Mouse (Mus musculus): ENCODE results near the gene Gm40193. TPM values are rescaled to one million over a fixed set of nuclear protein-coding genes. Genes with fewer than 3 reads are reported as not detected.
A peak's percentile ranks its signal among the peaks of the same experiment; 100 is the strongest.

Gm40193 gene
- polyA plus RNA-seq, 1 experiment, result not detected

- Histone ChIP-seq H3K4me1 (ENCODE audit: control insufficient read depth, insufficient read depth, low read length) (peaks cover 8% of the 10 kb centered on the region), H3K27ac (ENCODE audit: insufficient read depth, low read depth, low read length) (no peak within 1 kb of the TSS), H3K4me3 (ENCODE audit: insufficient read depth, low read depth, low read length) (no peak within 1 kb of the TSS)
- 89% methylated on average over 7 of the region's 7 CpGs for WGBS
- TF ChIP-seq POLR2A (IDR thresholded peaks at IDR 0.05; ENCODE audit: insufficient read depth, low read depth, low read length), result no peak
Measured at GRCm38 (mm10) chr11:70514288-70514687, 18.5 kb downstream of the Gm40193 start, which contains the start of gene Vmo1. Vmo1 (minus strand) TSS chr11:70514616.

DNA sequence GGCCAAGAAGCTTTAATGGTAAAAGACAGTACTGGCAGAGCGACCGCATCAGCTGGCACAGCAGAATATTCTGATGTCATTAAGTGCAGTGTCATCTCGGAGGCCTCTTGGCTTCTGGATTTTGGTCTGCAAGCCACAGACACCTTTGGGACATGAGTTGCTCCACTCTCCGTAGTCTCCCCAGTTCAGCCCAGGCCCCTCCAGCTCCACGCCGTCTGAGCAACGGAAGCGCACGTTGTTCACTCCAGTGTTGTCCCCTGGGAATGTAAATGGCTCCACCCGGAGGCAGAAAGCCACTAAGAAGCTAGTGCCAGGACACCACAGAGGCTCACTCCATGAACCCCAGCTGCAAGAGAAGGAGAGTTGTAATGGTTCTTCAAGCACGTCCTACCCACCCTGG lies 19.2 kb downstream of the Gm40193 start:
- 54% methylated on average over 11 of the region's 11 CpGs for WGBS
- Histone ChIP-seq H3K27ac (ENCODE audit: insufficient read depth, low read depth, low read length) (no peak overlapping the region), H3K4me1 (ENCODE audit: control insufficient read depth, insufficient read depth, low read length) (peaks cover 8% of the 10 kb centered on the region), H3K4me3 (ENCODE audit: insufficient read depth, low read depth, low read length) (no peak overlapping the region)
- no peak for TF ChIP-seq POLR2A (IDR thresholded peaks at IDR 0.05; ENCODE audit: insufficient read depth, low read depth, low read length)
- no peak for TF ChIP-seq CTCF (IDR thresholded peaks at IDR 0.05; ENCODE audit: insufficient read depth, low read depth, low read length)

GRCm38 (mm10) chr11:70512709-70513342 lies 19.9 kb downstream of the Gm40193 start:
- no peak overlapping the region for H3K27ac ChIP-seq (ENCODE audit: insufficient read depth, low read depth, low read length)
- peaks cover 8% of the 10 kb centered on the region for H3K4me1 ChIP-seq (ENCODE audit: control insufficient read depth, insufficient read depth, low read length)
- TF ChIP-seq POLR2A (IDR thresholded peaks at IDR 0.05; ENCODE audit: insufficient read depth, low read depth, low read length) (no peak), CTCF (IDR thresholded peaks at IDR 0.05; ENCODE audit: insufficient read depth, low read depth, low read length) (no peak)
- H3K4me3 ChIP-seq (ENCODE audit: insufficient read depth, low read depth, low read length), result no peak overlapping the region
- WGBS, result 68% methylated on average over 7 of the region's 7 CpGs

DNA sequence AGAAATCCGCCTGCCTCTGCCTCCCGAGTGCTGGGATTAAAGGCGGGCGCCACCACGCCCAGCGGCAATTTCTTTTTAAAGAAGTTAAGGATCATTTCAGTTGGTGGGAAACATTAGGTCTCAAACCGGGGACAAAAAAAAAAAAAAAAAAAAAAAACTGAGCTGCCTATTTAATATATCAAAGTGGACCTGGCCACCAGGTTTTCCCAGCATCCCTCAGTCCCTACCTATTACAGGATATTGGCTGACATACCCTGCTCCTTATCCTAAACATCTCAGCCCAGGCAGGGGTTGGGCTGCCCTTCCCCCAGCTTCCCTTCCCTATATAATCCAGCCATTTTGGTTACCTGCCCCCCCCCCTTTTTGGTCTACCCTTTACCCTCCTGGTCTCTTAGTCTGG lies 20.9 kb downstream of the Gm40193 start:
- peaks cover 8% of the 10 kb centered on the region for H3K4me1 ChIP-seq (ENCODE audit: control insufficient read depth, insufficient read depth, low read length)
- TF ChIP-seq POLR2A (IDR thresholded peaks at IDR 0.05; ENCODE audit: insufficient read depth, low read depth, low read length) (no peak), CTCF (IDR thresholded peaks at IDR 0.05; ENCODE audit: insufficient read depth, low read depth, low read length) (no peak)
- WGBS, result 88% methylated on average over 7 of the region's 7 CpGs

DNA sequence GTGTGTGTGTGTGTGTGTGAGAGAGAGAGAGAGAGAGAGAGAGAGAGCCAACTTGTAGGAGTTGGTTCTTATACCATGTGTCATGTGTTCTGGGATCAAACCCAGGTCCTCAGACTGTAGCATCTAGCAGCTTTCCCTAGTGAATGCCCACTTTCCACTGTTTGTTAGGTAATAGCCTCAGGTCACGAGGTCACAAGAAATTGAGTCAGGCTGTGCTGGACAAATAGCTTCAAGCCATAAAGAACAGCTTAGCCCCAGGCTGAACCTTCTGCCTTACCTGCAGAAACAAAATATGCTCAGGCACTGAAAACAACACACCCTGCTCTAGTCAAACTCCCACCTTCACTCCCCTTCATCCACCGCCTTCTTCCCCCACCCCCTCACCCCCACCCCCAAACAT lies 21.5 kb downstream of the Gm40193 start:
- TF ChIP-seq CTCF (IDR thresholded peaks at IDR 0.05; ENCODE audit: insufficient read depth, low read depth, low read length) (no peak), POLR2A (IDR thresholded peaks at IDR 0.05; ENCODE audit: insufficient read depth, low read depth, low read length) (no peak)
- no peak overlapping the region for H3K27ac ChIP-seq (ENCODE audit: insufficient read depth, low read depth, low read length)
- no peak overlapping the region for H3K4me3 ChIP-seq (ENCODE audit: insufficient read depth, low read depth, low read length)
- peaks cover 8% of the 10 kb centered on the region for H3K4me1 ChIP-seq (ENCODE audit: control insufficient read depth, insufficient read depth, low read length)
- 57% methylated on average over 2 of the region's 2 CpGs for WGBS

More for the DNA sequence above, 20.9 kb downstream of the Gm40193 start:
- no peak overlapping the region for H3K4me3 ChIP-seq (ENCODE audit: insufficient read depth, low read depth, low read length)
- no peak overlapping the region for H3K27ac ChIP-seq (ENCODE audit: insufficient read depth, low read depth, low read length)

- Histone ChIP-seq H3K4me3 (ENCODE audit: insufficient read depth, low read depth, low read length) (peak overlapping the region; percentile 27), H3K27ac (ENCODE audit: insufficient read depth, low read depth, low read length) (no peak overlapping the region), H3K4me1 (ENCODE audit: control insufficient read depth, insufficient read depth, low read length) (peaks cover 8% of the 10 kb centered on the region)
- TF ChIP-seq CTCF (IDR thresholded peaks at IDR 0.05; ENCODE audit: insufficient read depth, low read depth, low read length), result peak; percentile 65
- no peak for TF ChIP-seq POLR2A (IDR thresholded peaks at IDR 0.05; ENCODE audit: insufficient read depth, low read depth, low read length)
- 9% methylated on average over 19 of the region's 19 CpGs for WGBS
Measured at GRCm38 (mm10) chr11:70509753-70510564, 22.8 kb downstream of the Gm40193 start.

DNA sequence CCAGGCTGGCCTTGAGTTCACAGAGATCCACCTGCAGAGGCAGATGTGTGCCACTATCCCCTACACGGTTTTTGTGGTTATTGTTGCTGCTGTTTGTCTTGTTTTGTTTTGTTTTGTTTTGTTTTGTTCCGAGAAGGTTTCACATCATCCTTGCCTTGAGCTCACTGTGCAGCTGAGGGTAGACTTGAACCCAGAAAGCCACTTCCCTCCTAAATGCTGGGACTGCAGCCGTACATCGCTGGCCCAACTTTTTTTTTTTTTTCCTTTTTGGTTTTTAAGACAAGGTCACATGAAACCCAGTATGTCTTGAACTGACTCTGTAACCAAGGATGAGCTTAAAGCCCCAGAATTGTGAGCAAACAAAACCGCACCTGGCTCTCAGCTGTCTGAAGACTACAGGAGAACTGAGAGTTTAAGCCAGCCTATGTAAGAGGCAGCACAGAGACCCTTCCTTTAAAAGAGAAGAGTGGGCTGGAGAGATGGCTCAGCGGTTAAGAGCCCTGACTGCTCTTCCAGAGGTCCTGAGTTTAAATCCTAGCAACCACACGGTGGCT lies 25.7 kb downstream of the Gm40193 start:
- Histone ChIP-seq H3K27ac (ENCODE audit: insufficient read depth, low read depth, low read length) (no peak overlapping the region), H3K4me1 (ENCODE audit: control insufficient read depth, insufficient read depth, low read length) (peaks cover 6% of the 10 kb centered on the region), H3K4me3 (ENCODE audit: insufficient read depth, low read depth, low read length) (no peak overlapping the region)
- TF ChIP-seq POLR2A (IDR thresholded peaks at IDR 0.05; ENCODE audit: insufficient read depth, low read depth, low read length) (no peak), CTCF (IDR thresholded peaks at IDR 0.05; ENCODE audit: insufficient read depth, low read depth, low read length) (no peak)
- WGBS, result 79% methylated on average over 7 of the region's 7 CpGs

DNA sequence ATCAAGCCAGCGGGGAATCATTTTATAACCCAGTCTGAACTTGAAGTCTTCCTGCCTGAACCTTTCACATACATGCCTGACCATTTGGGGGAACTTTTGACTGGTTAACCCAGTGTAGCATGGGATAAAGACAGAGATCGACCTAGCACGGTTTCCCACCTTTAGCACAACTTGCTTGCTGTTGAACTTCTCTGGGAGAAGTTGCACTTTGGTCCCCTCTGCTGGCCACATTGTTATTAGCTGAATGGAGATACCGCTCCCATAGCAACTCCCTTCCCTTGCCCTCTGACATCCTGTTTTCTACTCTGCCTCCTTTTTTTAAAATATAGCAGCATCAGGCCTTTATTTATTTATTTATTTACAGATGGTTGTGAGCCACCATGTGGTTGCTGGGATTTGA lies 26.4 kb downstream of the Gm40193 start:
- WGBS, result 23% methylated on average over 4 of the region's 4 CpGs
- no peak overlapping the region for H3K27ac ChIP-seq (ENCODE audit: insufficient read depth, low read depth, low read length)
- peaks cover 6% of the 10 kb centered on the region for H3K4me1 ChIP-seq (ENCODE audit: control insufficient read depth, insufficient read depth, low read length)
- H3K4me3 ChIP-seq (ENCODE audit: insufficient read depth, low read depth, low read length), result no peak overlapping the region
- no peak for TF ChIP-seq POLR2A (IDR thresholded peaks at IDR 0.05; ENCODE audit: insufficient read depth, low read depth, low read length)

DNA sequence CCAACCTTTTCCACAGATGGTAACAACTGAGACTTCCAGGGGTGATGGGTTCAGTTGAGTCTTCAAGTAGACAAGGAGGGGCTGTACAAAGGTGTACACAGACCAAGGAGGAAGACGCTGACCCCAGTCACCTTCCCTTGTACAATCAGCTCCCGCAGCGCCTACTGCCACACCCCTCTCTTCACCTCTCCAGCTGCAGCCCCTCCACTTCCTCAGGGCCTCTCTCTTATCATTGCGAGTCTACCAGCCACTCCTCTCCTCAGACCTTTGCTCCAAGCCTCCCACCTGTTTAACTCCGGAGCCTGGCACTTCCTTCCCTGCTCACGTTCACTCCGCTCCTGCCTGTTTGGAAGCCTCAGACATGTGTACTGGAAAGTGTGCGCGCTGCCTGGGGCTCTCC lies 27.8 kb downstream of the Gm40193 start, which contains the start of gene Tm4sf5:
Gene Tm4sf5 (plus strand): TSS at position 275 of the 400 bp plus-strand sequence.
- Histone ChIP-seq H3K27ac (ENCODE audit: insufficient read depth, low read depth, low read length) (no peak within 1 kb of the TSS), H3K4me3 (ENCODE audit: insufficient read depth, low read depth, low read length) (no peak within 1 kb of the TSS), H3K4me1 (ENCODE audit: control insufficient read depth, insufficient read depth, low read length) (peaks cover 5% of the 10 kb centered on the region)
- no peak for TF ChIP-seq POLR2A (IDR thresholded peaks at IDR 0.05; ENCODE audit: insufficient read depth, low read depth, low read length)
- 81% methylated on average over 9 of the region's 9 CpGs for WGBS

All from olfactory bulb, adult 2 months (tissue).